Mouse (Mus musculus) ES-E14 (cell line): ENCODE results near the gene Hfe2. TPM values are rescaled to one million over a fixed set of nuclear protein-coding genes. Genes with fewer than 3 reads are reported as not detected.

Source experiments
- DNase-seq: peaks from one replicate; pipeline ENCODE4 v3.0.0-alpha.2; 2013; ENCODE audit warnings: low read depth, low spot score
- H3K27ac ChIP-seq: 2 replicates; pipeline ENCODE4 v1.5.1; 2012; ENCODE audit warnings: low read depth, mild to moderate bottlenecking, low read length, moderate library complexity, mixed read lengths; ENCODE audit not compliant: poor library complexity, insufficient read depth, severe bottlenecking
- H3K36me3 ChIP-seq: 2 replicates; pipeline ENCODE4 v1.6.1; 2012; ENCODE audit warnings: mild to moderate bottlenecking, low read length, moderate library complexity, mixed read lengths; ENCODE audit not compliant: control insufficient read depth, poor library complexity, insufficient read depth, severe bottlenecking
- H3K4me1 ChIP-seq, 2 experiments: fragments of 150-350 bp in 1 of 2; sonication (generic) in 1 of 2; 2 replicates each; pipeline ENCODE4 v1.6.1; 2012; ENCODE audit warnings: low read length in 2 of 2, mild to moderate bottlenecking in 1 of 2, mixed read lengths in 1 of 2; ENCODE audit not compliant: control insufficient read depth in 2 of 2, insufficient read depth in 2 of 2, poor library complexity in 1 of 2
- H3K4me3 ChIP-seq, 2 experiments: fragments of 150-350 bp in 1 of 2; sonication (generic) in 1 of 2; 2 replicates each; pipeline ENCODE4 v1.5.1; 2012; ENCODE audit warnings: low read length in 2 of 2, low read depth in 1 of 2, mild to moderate bottlenecking in 1 of 2, mixed read lengths in 1 of 2; ENCODE audit not compliant: insufficient read depth in 1 of 2, poor library complexity in 1 of 2, severe bottlenecking in 1 of 2
- H3K9ac ChIP-seq: 2 replicates; pipeline ENCODE4 v1.6.1; 2012; ENCODE audit warnings: low read depth, mild to moderate bottlenecking, low read length, mixed read lengths; ENCODE audit not compliant: poor library complexity, insufficient read depth, severe bottlenecking
- H3K9me3 ChIP-seq: fragments of 150-350 bp; sonication (generic); 2 replicates; pipeline ENCODE4 v1.6.1; 2012; ENCODE audit warnings: low read depth, mild to moderate bottlenecking, low read length; ENCODE audit not compliant: control insufficient read depth, insufficient read depth
- CHD2 ChIP-seq: IDR thresholded peaks from 2 replicates; pipeline ENCODE4 v1.6.1; 2014; ENCODE audit warnings: mild to moderate bottlenecking, low read depth, low read length, inconsistent platforms
- HCFC1 ChIP-seq: IDR thresholded peaks from 2 replicates; pipeline ENCODE4 v1.6.1; 2012; ENCODE audit warnings: low read length, inconsistent platforms, borderline replicate concordance; ENCODE audit not compliant: insufficient read depth
- MAFK ChIP-seq: IDR thresholded peaks from 2 replicates; pipeline ENCODE4 v1.6.1; 2014; ENCODE audit warnings: mild to moderate bottlenecking, low read depth, low read length, inconsistent platforms; ENCODE audit not compliant: insufficient read depth
- ZC3H11A ChIP-seq: IDR thresholded peaks from 2 replicates; pipeline ENCODE4 v1.6.1; 2012; ENCODE audit warnings: low read depth, mild to moderate bottlenecking, inconsistent platforms, low read length, borderline replicate concordance
- ZNF384 ChIP-seq: IDR thresholded peaks from 2 replicates; pipeline ENCODE4 v1.6.1; 2012; ENCODE audit warnings: low read depth, low read length, inconsistent platforms
- in situ Hi-C, 2 experiments: fragments of 600-800 bp; cut with MboI; formaldehyde crosslinking; loops; one replicate each; pipeline ENCODE4 v1.15.1; 2025; ENCODE audit warnings: low sequenced_read_pairs in 2 of 2, inconsistent platforms in 1 of 2; ENCODE audit not compliant: unreplicated experiment in 2 of 2
- total RNA-seq: library from RNA; depleted of rRNA; stranded (reverse); fragments of 300-350 nt; gene quantifications from 2 replicates; pipeline ENCODE4 v1.2.3, GENCODE M21; 2012; rRNA removed

Gene Hfe2
- total RNA-seq, 1 experiment = 1.0 TPM

DNA sequence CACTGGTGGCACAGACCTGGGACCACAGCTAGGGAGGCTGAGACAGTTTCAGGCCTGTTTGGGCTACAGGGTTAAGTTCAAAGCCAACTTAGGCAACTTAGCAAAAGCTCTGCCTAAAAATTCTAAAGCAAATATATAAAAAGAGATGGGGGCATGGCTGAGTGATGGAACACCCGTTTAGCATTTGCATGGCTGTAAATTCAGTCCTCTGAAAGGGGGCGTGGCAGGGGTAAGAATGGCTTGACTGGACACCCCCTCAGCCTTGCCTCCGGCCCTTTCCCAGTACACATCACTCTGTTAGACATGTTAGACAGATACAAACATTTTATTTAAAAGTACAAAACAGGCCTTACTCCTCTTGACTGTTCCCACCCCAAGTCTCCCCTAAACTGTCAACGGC is 52.6 kb downstream of the Hfe2 start:
- H3K36me3 ChIP-seq = no peaks in the 10 kb centered on the region
- peak overlapping the region; percentile 37 to 55 for H3K4me3 ChIP-seq
- H3K4me1 ChIP-seq = peaks cover 0 to 46% of the 10 kb centered on the region in 2 experiments; a peak in 3 of 4 replicates
- peak overlapping the region; percentile 67 for H3K9ac ChIP-seq
- no peak for DNase-seq
- H3K9me3 ChIP-seq = no peaks in the 10 kb centered on the region
- no peak for TF ChIP-seq ZC3H11A
- no peak for TF ChIP-seq ZNF384
- TF ChIP-seq CHD2 = no peak
- TF ChIP-seq MAFK = no peak
- no peak for TF ChIP-seq HCFC1
- in situ Hi-C loops = no loop called here
- H3K27ac ChIP-seq = peak overlapping the region; percentile 100

Other genes with a start within 250 kb of the Hfe2 start
- gene Fcgr1, start 231.2 kb upstream of the Hfe2 start, total RNA-seq = not detected in 2 replicates
- gene BC107364, start 72.9 kb upstream of the Hfe2 start, total RNA-seq = not detected in 2 replicates
- gene Txnip, start 32.8 kb downstream of the Hfe2 start, total RNA-seq = 128 and 161 TPM in 2 replicates
- 1.8 and 2.0 TPM in 2 replicates for gene Gm16253, start 51.8 kb downstream of the Hfe2 start, total RNA-seq
- 5.7 and 8.1 TPM in 2 replicates for gene Polr3gl, start 69.0 kb downstream of the Hfe2 start, total RNA-seq
- 0.67 and 1.1 TPM in 2 replicates for gene Ankrd34a, start 71.5 kb downstream of the Hfe2 start, total RNA-seq
- 2.6 and 4.6 TPM in 2 replicates for gene Lix1l, start 76.0 kb downstream of the Hfe2 start, total RNA-seq
- 115 and 140 TPM in 2 replicates for gene Rbm8a, start 104.8 kb downstream of the Hfe2 start, total RNA-seq
- gene Pex11b, start 110.2 kb downstream of the Hfe2 start, total RNA-seq = 15.6 and 23.6 TPM in 2 replicates
- gene Gm42957, start 110.3 kb downstream of the Hfe2 start, total RNA-seq = 0.13 and 0.21 TPM in 2 replicates
- gene Itga10, start 120.4 kb downstream of the Hfe2 start, total RNA-seq = 1.0 and 1.7 TPM in 2 replicates
- gene Ankrd35, start 145.0 kb downstream of the Hfe2 start, total RNA-seq = 3.7 and 5.7 TPM in 2 replicates
- gene Pias3, start 171.2 kb downstream of the Hfe2 start, total RNA-seq = 14.6 and 27.9 TPM in 2 replicates
- gene Nudt17, start 183.4 kb downstream of the Hfe2 start, total RNA-seq = 7.4 and 13.5 TPM in 2 replicates
- 21.0 and 22.2 TPM in 2 replicates for gene Polr3c, start 202.5 kb downstream of the Hfe2 start, total RNA-seq
- gene Rnf115, start 202.5 kb downstream of the Hfe2 start, total RNA-seq = 16.9 and 22.1 TPM in 2 replicates